Mouse (Mus musculus) liver, adult 2 months (tissue): ENCODE measurements around the gene Nanos2.

Experiments
- CTCF ChIP-seq: fragments of 200-500 bp; IDR thresholded peaks from 2 replicates; pipeline ENCODE4 v1.5.1; 2011; ENCODE audit warnings: low read depth, low read length, control low read depth
- POLR2A ChIP-seq: fragments of 200-500 bp; IDR thresholded peaks from 2 replicates; pipeline ENCODE4 v1.6.1; 2011; ENCODE audit warnings: low read length, control low read depth; ENCODE audit not compliant: insufficient read depth; ENCODE audit errors: extremely low read depth

DNA sequence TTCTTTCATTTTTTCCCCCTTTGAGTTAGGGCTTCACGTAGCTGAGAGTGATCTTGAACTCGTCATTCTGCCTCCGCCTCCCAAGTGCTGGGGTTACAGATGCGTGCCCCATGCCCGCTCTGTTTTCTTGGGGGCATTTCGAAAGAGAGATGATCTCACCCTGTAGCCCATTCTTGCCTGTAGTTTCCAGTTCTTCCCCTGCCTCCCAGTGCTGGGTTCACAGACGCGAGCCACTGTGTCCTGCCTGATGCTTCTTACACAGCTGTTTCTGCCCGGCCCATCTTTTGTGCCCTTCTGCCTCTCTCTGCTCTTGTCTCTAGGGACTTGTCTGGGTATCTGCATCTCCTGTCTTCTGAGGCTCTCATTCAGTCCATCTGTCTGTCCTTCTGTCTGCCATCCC is 44.4 kb upstream of the Nanos2 start:
- TF ChIP-seq POLR2A, result no peak
- TF ChIP-seq CTCF, result no peak
